Comparison of ENCODE assay signal across 14 mouse cellular contexts in genomic region chr16:30665881-30666280, GRCm38 (mm10).
"Had no signal": no experiment of that assay in that cellular context is flagged by ENCODE, and none has a peak within 500 bp of the region (broad histone marks: within the 10 kb centered on the region; RNA-seq: fewer than 3 reads in every experiment).

No protein-coding gene starts in this region.

- H3K4me3 ChIP-seq: limb, embryonic 13.5 days; midbrain, embryonic 12.5 days; neural tube, embryonic 13.5 days had no signal

- H3K9ac ChIP-seq: limb, embryonic 13.5 days; liver, embryonic 14.5 days; midbrain, embryonic 12.5 days; neural tube, embryonic 13.5 days had no signal

- H3K4me2 ChIP-seq: limb, embryonic 13.5 days; midbrain, embryonic 12.5 days; neural tube, embryonic 13.5 days had no signal

- H3K27ac ChIP-seq: kidney, postnatal 0 days; limb, embryonic 13.5 days; liver, embryonic 14.5 days; midbrain, embryonic 12.5 days; neural tube, embryonic 13.5 days had no signal

- H3K9me3 ChIP-seq: limb, embryonic 13.5 days; midbrain, embryonic 12.5 days; neural tube, embryonic 13.5 days had no signal

- H3K36me3 ChIP-seq: limb, embryonic 13.5 days; midbrain, embryonic 12.5 days; neural tube, embryonic 13.5 days had no signal

- DNase-seq: layer of hippocampus, adult 9-11 months; layer of hippocampus, postnatal 36 days; lung, adult 18-20 months; retina, postnatal 1 day; right cerebral cortex, postnatal 4 days; spleen, adult 18-20 months; thymus, adult 18-20 months; thymus, postnatal 14 days had no signal

- ATAC-seq: midbrain, embryonic 16.5 days had no signal

- H3K27me3 ChIP-seq: neural tube, embryonic 13.5 days had no signal
